Mouse (Mus musculus) bone marrow, adult 2 months (tissue): ENCODE results near the gene S1pr4.

Source experiments
- CTCF ChIP-seq: fragments of 200-500 bp; IDR thresholded peaks from 2 replicates; pipeline ENCODE4 v1.5.1; 2011; ENCODE audit warnings: low read length, control low read depth; ENCODE audit not compliant: control insufficient read depth, insufficient read depth
- POLR2A ChIP-seq: fragments of 200-500 bp; IDR thresholded peaks from 2 replicates; pipeline ENCODE4 v1.6.1; 2011; ENCODE audit warnings: low read depth, mild to moderate bottlenecking, control low read depth, low read length, borderline replicate concordance; ENCODE audit not compliant: control insufficient read depth

DNA sequence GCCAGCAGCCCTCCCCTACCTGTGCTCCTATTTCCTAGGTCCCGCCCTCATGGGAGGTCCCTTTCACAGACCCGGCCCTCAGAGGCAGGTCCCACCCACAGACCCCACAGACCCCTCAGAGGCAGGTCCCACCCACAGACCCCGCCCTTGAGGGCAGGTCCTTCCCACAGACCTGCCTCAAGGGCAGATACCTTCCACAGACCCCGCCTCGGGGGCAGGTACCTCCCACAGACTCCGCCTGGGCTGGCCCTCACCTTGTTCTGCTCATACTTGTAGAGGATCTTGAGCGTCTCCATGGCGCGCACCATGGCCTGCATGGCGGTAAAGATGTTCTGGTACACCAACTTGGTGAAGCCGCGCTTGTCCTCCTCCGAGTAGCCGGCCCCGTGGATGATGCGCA is 34.9 kb upstream of the S1pr4 start:
- no peak for TF ChIP-seq CTCF
- TF ChIP-seq POLR2A, result no peak
